8 mouse cellular contexts compared by ENCODE assay signal in the genomic region with DNA sequence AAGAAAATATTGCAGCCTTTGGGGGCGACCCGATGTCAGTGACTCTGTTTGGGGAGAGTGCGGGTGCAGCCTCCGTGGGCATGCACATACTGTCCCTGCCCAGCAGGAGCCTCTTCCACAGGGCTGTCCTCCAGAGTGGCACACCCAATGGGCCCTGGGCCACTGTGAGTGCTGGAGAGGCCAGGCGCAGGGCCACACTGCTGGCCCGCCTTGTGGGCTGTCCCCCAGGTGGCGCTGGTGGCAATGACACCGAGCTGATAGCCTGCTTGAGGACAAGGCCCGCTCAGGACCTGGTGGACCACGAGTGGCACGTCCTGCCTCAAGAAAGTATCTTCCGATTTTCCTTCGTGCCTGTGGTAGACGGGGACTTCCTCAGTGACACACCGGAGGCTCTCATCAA. TPM values are rescaled to one million over a fixed set of nuclear protein-coding genes. Genes with fewer than 3 reads are reported as not detected.
DNase-seq lines count a peak whose midpoint lies in the region; ATAC-seq lines count a peak whose summit lies in the region.

No protein-coding gene starts in this region.

- no peak overlapping the region for H3K9ac ChIP-seq in heart, embryonic 14.5 days (ENCODE audit: low read length)
- H3K9ac ChIP-seq in stomach, embryonic 15.5 days, result no peak overlapping the region

- 23% methylated on average over 15 of the region's 15 CpGs for WGBS in heart, embryonic 14.5 days
- WGBS in midbrain, embryonic 10.5 days, result 22% methylated on average over 15 of the region's 15 CpGs
- WGBS in stomach, embryonic 15.5 days, result 22% methylated on average over 15 of the region's 15 CpGs

- no peaks in the 10 kb centered on the region for H3K9me3 ChIP-seq in heart, embryonic 14.5 days (ENCODE audit: control insufficient read depth, low read length)
- no peaks in the 10 kb centered on the region for H3K9me3 ChIP-seq in midbrain, embryonic 10.5 days (replicated peaks)
- H3K9me3 ChIP-seq in stomach, embryonic 15.5 days, result no peaks in the 10 kb centered on the region

- peaks cover 8% of the 10 kb centered on the region for H3K36me3 ChIP-seq in heart, embryonic 14.5 days (ENCODE audit: control insufficient read depth, insufficient read depth, low read length)
- H3K36me3 ChIP-seq in midbrain, embryonic 10.5 days, result peaks cover 10% of the 10 kb centered on the region
- peaks cover 4% of the 10 kb centered on the region for H3K36me3 ChIP-seq in stomach, embryonic 15.5 days

- peak overlapping the region; percentile 90; the same call in 1 of the 2 replicates for H3K4me2 ChIP-seq in heart, embryonic 14.5 days (ENCODE audit: low read length)
- no peak overlapping the region for H3K4me2 ChIP-seq in stomach, embryonic 15.5 days

- H3K27ac ChIP-seq in heart, embryonic 14.5 days (replicated peaks in 1 of 2; ENCODE audit: control insufficient read depth in 1 of 2, insufficient read depth in 1 of 2, low read depth in 2 of 2, low read length in 2 of 2), result no peak overlapping the region
- H3K27ac ChIP-seq in midbrain, embryonic 10.5 days (replicated peaks), result peak overlapping the region; percentile 49; the same call in 1 of the 2 replicates
- H3K27ac ChIP-seq in stomach, embryonic 15.5 days, result no peak overlapping the region

- H3K4me1 ChIP-seq in heart, embryonic 14.5 days (ENCODE audit: control insufficient read depth in 2 of 2, insufficient read depth in 2 of 2, low read length in 2 of 2), result peaks cover 18 to 43% of the 10 kb centered on the region in 2 experiments
- H3K4me1 ChIP-seq in midbrain, embryonic 10.5 days, result peaks cover 79% of the 10 kb centered on the region
- peaks cover 44% of the 10 kb centered on the region for H3K4me1 ChIP-seq in stomach, embryonic 15.5 days

- no peak for ATAC-seq in cerebellum, adult (ENCODE audit: insufficient number of reproducible peaks, low FRiP score, low TSS enrichment)
- no peak for ATAC-seq in heart, embryonic 14.5 days (ENCODE audit: insufficient number of reproducible peaks, insufficient read depth, low FRiP score, low read depth)
- ATAC-seq in stomach, embryonic 15.5 days (ENCODE audit: insufficient read depth, low FRiP score, low read depth), result peak; percentile 42; the same call in 1 of the 2 replicates

- peak; percentile 79 for DNase-seq in cerebellum, adult 11-12 months
- DNase-seq in B cell, adult 2 months, result peak; percentile 68
- peak; percentile 67 to 76 for DNase-seq in cerebellum, postnatal 36 days
- peak; percentile 67 to 89 for DNase-seq in kidney, postnatal 36 days
- DNase-seq in midbrain, embryonic 10.5 days (ENCODE audit: low spot score), result peak; percentile 65

- peaks cover 45% of the 10 kb centered on the region for H3K27me3 ChIP-seq in heart, embryonic 14.5 days (ENCODE audit: control insufficient read depth, insufficient read depth, low read length)
- H3K27me3 ChIP-seq in midbrain, embryonic 10.5 days (ENCODE audit: low read depth, poor library complexity, severe bottlenecking), result peaks cover 63% of the 10 kb centered on the region
- peaks cover 33% of the 10 kb centered on the region for H3K27me3 ChIP-seq in stomach, embryonic 15.5 days (replicated peaks)

- H3K4me3 ChIP-seq in heart, embryonic 14.5 days (ENCODE audit: control insufficient read depth in 1 of 2, insufficient read depth in 1 of 2, low read depth in 1 of 2, low read length in 2 of 2), result no peak overlapping the region
- H3K4me3 ChIP-seq in midbrain, embryonic 10.5 days, result peak overlapping the region; percentile 61
- H3K4me3 ChIP-seq in stomach, embryonic 15.5 days (replicated peaks), result no peak overlapping the region

RNA-seq across cellular contexts. Expression of gene Ache, which starts 3.4 kb away (rescaled TPM):
- 11.2 and 12.5 TPM in 2 replicates for polyA plus RNA-seq in heart, embryonic 14.5 days (2014; fragmentation: Nextera tagmentation; extraction: Ambion mirVana)
- 3.4 and 4.8 TPM in 2 replicates for polyA plus RNA-seq in midbrain, embryonic 10.5 days (2016; fragmentation: Nextera tagmentation; extraction: Ambion mirVana)
- 9.8 and 12.3 TPM in 2 replicates for polyA plus RNA-seq in stomach, embryonic 15.5 days (2015; fragmentation: Nextera tagmentation; extraction: Ambion mirVana)

RNA-seq across cellular contexts. Expression of gene Ufsp1, which starts 3.8 kb away (rescaled TPM):
- 7.1 and 7.4 TPM in 2 replicates for polyA plus RNA-seq in heart, embryonic 14.5 days (2014; fragmentation: Nextera tagmentation; extraction: Ambion mirVana)
- 9.6 and 11.0 TPM in 2 replicates for polyA plus RNA-seq in midbrain, embryonic 10.5 days (2016; fragmentation: Nextera tagmentation; extraction: Ambion mirVana)
- polyA plus RNA-seq in stomach, embryonic 15.5 days (2015; fragmentation: Nextera tagmentation; extraction: Ambion mirVana), result 7.8 and 8.7 TPM in 2 replicates

RNA-seq across cellular contexts. Expression of gene Srrt, which starts 16.8 kb away (rescaled TPM):
- 58.6 and 69.9 TPM in 2 replicates for polyA plus RNA-seq in heart, embryonic 14.5 days (2014; fragmentation: Nextera tagmentation; extraction: Ambion mirVana)
- 190 and 192 TPM in 2 replicates for polyA plus RNA-seq in midbrain, embryonic 10.5 days (2016; fragmentation: Nextera tagmentation; extraction: Ambion mirVana)
- polyA plus RNA-seq in stomach, embryonic 15.5 days (2015; fragmentation: Nextera tagmentation; extraction: Ambion mirVana), result 113 and 122 TPM in 2 replicates

RNA-seq across cellular contexts. Expression of gene Trip6, which starts 23.5 kb away (rescaled TPM):
- 32.3 and 38.9 TPM in 2 replicates for polyA plus RNA-seq in heart, embryonic 14.5 days (2014; fragmentation: Nextera tagmentation; extraction: Ambion mirVana)
- polyA plus RNA-seq in midbrain, embryonic 10.5 days (2016; fragmentation: Nextera tagmentation; extraction: Ambion mirVana), result 61.0 and 61.1 TPM in 2 replicates
- polyA plus RNA-seq in stomach, embryonic 15.5 days (2015; fragmentation: Nextera tagmentation; extraction: Ambion mirVana), result 73.2 and 73.4 TPM in 2 replicates

RNA-seq across cellular contexts. Expression of gene Slc12a9, which starts 42.7 kb away (rescaled TPM):
- polyA plus RNA-seq in heart, embryonic 14.5 days (2014; fragmentation: Nextera tagmentation; extraction: Ambion mirVana), result 5.3 and 5.7 TPM in 2 replicates
- 12.0 and 14.3 TPM in 2 replicates for polyA plus RNA-seq in midbrain, embryonic 10.5 days (2016; fragmentation: Nextera tagmentation; extraction: Ambion mirVana)
- polyA plus RNA-seq in stomach, embryonic 15.5 days (2015; fragmentation: Nextera tagmentation; extraction: Ambion mirVana), result 13.0 and 14.5 TPM in 2 replicates
